Mouse (Mus musculus): ENCODE results near the gene Orai3. TPM values are rescaled to one million over a fixed set of nuclear protein-coding genes. Genes with fewer than 3 reads are reported as not detected.
"Not testable (repeated sequence)": the region's sequence is repeated elsewhere in the genome, so short reads cannot be mapped to it uniquely, and the experiment has no call there.

The Orai3 gene
- total RNA-seq (2021), result 10 to 100 TPM; 21.9 to 23.5 TPM
- polyA plus RNA-seq (2012; rRNA removed), result 27.5 and 31.7 TPM in 2 replicates
- long read RNA-seq, transcript Orai3-201 (2 exons, 1,996 nt), result major isoform, 23 of 26 reads
- long read RNA-seq, partial matches to known transcripts, result 0 of 26 reads
- long read RNA-seq, other reads (novel, unspliced or antisense), result 3 of 26 reads

DNA sequence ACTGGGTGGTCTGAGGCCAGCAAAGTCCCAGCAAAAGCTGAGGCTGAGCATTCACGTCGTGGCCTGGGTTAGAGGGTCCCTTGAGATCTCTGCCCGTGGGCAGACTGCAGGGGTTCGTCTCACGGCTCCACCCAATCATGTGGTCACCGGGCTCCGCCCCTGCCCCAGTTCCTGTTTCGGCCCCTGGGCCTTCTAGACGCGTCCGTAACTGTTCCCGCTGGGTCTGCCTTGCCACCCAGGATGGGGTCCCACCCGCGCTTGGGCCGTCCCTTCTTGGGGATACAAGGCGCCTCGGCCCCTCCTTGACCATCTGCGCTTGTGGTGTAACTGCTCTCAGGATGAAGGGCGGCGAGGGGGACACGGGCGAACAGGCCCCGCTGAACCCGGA lies at the start of gene Orai3:
Orai3 (plus strand) TSS at position 165 of the 388 bp plus-strand sequence.
- H3K9ac ChIP-seq (ENCODE audit: low read depth, low read length), result peak within 1 kb of the TSS; percentile 99
- intact Hi-C loops (cut with DNase I), result loop anchor here (5.0 to 10.0 kb wide), 2 partner anchors 182 to 255 kb away; partner anchors contain the start of genes Ccdc189, Gm42715, Rnf40 and Srcap
- under 1% methylated on average over 24 of the region's 24 CpGs for WGBS

DNA sequence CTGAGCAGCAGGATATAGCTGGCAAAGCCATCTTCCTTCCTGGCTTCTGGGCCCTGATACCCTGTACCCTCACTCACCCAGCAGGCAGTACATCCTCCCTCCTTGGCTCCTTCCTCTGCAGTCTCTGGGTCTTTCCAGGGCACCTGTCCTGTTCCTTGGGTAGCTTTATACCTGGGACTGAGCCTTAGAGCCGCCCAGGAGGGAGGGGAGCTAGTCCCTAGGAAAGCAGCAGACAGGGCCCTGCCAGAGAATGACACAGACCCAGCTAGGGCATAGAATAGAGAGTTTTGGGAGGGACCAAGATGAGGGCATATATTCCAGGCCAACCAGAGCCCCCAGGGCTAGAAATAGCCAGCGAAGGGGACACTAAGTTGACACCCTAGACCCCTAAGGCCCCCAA lies 44.1 kb upstream of the Orai3 start:
- Histone ChIP-seq H3K4me1 (ENCODE audit: control insufficient read depth, insufficient read depth, low read length) (no peaks in the 10 kb centered on the region), H3K4me3 (no peak overlapping the region), H3K9ac (ENCODE audit: low read depth, low read length) (no peak overlapping the region), H3K27ac (no peak overlapping the region), H3K79me2 (replicated peaks; ENCODE audit: control insufficient read depth, insufficient read depth, low read length) (no peaks in the 10 kb centered on the region), H3K27me3 (ENCODE audit: control insufficient read depth, insufficient read depth, low read length) (no peaks in the 10 kb centered on the region), H3K36me3 (ENCODE audit: control insufficient read depth, insufficient read depth, low read length) (no peaks in the 10 kb centered on the region)
- 38% methylated on average over 2 of the region's 2 CpGs for WGBS
- no peak for TF ChIP-seq POLR2A (IDR thresholded peaks at IDR 0.05; ENCODE audit: insufficient read depth, low read depth, low read length)
- TF ChIP-seq EP300 (IDR thresholded peaks at IDR 0.05; ENCODE audit: insufficient read depth, low read depth, low read length), result no peak
- TF ChIP-seq CTCF (IDR thresholded peaks at IDR 0.05), result no peak
- intact Hi-C loops (cut with DNase I), result no loop called here
- DNase-seq, result no peak

More for the DNA sequence above, at the start of gene Orai3:
- Histone ChIP-seq H3K27ac (peak within 1 kb of the TSS; percentile 93), H3K79me2 (replicated peaks; ENCODE audit: control insufficient read depth, insufficient read depth, low read length) (no peaks in the 10 kb centered on the region), H3K4me1 (ENCODE audit: control insufficient read depth, insufficient read depth, low read length) (peaks cover 4% of the 10 kb centered on the region; the same call in 1 of the 2 replicates), H3K4me3 (peak within 1 kb of the TSS; percentile 93), H3K36me3 (ENCODE audit: control insufficient read depth, insufficient read depth, low read length) (no peaks in the 10 kb centered on the region), H3K27me3 (ENCODE audit: control insufficient read depth, insufficient read depth, low read length) (no peaks in the 10 kb centered on the region)
- TF ChIP-seq POLR2A (IDR thresholded peaks at IDR 0.05; ENCODE audit: insufficient read depth, low read depth, low read length) (peak; percentile 98), EP300 (IDR thresholded peaks at IDR 0.05; ENCODE audit: insufficient read depth, low read depth, low read length) (no peak)
- DNase-seq, result peak; percentile 93 to 94

DNA sequence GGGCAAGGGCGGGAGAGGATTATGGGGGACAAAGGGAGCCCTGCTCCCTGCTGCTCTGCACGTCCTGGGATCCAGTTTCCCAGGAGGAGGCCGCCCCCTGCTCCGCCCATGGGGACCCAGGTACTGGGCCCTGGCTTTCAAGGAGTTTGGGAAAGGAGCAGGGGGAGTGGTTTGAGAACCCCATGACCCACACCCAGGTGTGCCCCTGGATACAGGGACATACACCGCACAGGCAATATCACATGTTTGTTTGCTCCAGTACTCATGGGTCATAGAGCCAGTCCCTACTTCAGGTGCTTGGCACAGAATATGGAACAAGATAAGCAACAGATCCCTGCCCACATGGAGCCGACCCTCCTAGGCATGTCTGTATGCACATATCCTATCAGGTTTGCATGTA lies 43.7 kb upstream of the Orai3 start:
- Histone ChIP-seq H3K79me2 (replicated peaks; ENCODE audit: control insufficient read depth, insufficient read depth, low read length) (no peaks in the 10 kb centered on the region), H3K36me3 (ENCODE audit: control insufficient read depth, insufficient read depth, low read length) (no peaks in the 10 kb centered on the region), H3K4me1 (ENCODE audit: control insufficient read depth, insufficient read depth, low read length) (no peaks in the 10 kb centered on the region), H3K4me3 (no peak overlapping the region), H3K27me3 (ENCODE audit: control insufficient read depth, insufficient read depth, low read length) (no peaks in the 10 kb centered on the region), H3K9ac (ENCODE audit: low read depth, low read length) (no peak overlapping the region), H3K27ac (no peak overlapping the region)
- intact Hi-C loops (cut with DNase I), result no loop called here
- TF ChIP-seq POLR2A (IDR thresholded peaks at IDR 0.05; ENCODE audit: insufficient read depth, low read depth, low read length), result no peak
- TF ChIP-seq EP300 (IDR thresholded peaks at IDR 0.05; ENCODE audit: insufficient read depth, low read depth, low read length), result no peak
- no peak for TF ChIP-seq CTCF (IDR thresholded peaks at IDR 0.05)
- DNase-seq, result no peak
- 69% methylated on average over 6 of the region's 6 CpGs for WGBS

DNA sequence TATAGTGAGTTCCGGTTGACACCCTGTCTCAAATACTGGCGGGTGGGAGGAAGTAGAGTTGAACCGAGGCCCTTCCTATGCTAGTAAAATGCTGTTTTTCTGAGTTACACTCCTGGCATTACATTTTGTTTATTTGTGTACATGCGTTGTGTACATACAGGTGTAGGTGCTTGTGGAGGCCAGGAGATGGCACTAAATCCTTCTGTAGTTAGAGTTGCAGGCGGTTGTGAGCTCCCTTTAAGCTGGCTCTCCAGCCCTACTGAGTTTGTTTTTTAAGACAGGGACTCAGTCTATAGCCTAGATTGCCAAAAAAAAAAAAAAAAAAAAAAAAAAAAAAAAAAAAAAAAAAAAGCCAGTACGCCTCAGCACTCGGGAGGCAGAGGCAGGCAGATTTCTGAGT lies 41.7 kb upstream of the Orai3 start:
- intact Hi-C loops (cut with DNase I), result no loop called here
- Histone ChIP-seq H3K79me2 (replicated peaks; ENCODE audit: control insufficient read depth, insufficient read depth, low read length) (no peaks in the 10 kb centered on the region), H3K27ac (no peak overlapping the region), H3K27me3 (ENCODE audit: control insufficient read depth, insufficient read depth, low read length) (no peaks in the 10 kb centered on the region), H3K9ac (ENCODE audit: low read depth, low read length) (no peak overlapping the region), H3K36me3 (ENCODE audit: control insufficient read depth, insufficient read depth, low read length) (no peaks in the 10 kb centered on the region), H3K4me1 (ENCODE audit: control insufficient read depth, insufficient read depth, low read length) (no peaks in the 10 kb centered on the region), H3K4me3 (no peak overlapping the region)
- 72% methylated on average over 7 of the region's 7 CpGs for WGBS
- DNase-seq, result no peak
- no peak for TF ChIP-seq CTCF (IDR thresholded peaks at IDR 0.05)
- no peak for TF ChIP-seq EP300 (IDR thresholded peaks at IDR 0.05; ENCODE audit: insufficient read depth, low read depth, low read length)
- TF ChIP-seq POLR2A (IDR thresholded peaks at IDR 0.05; ENCODE audit: insufficient read depth, low read depth, low read length), result no peak

DNA sequence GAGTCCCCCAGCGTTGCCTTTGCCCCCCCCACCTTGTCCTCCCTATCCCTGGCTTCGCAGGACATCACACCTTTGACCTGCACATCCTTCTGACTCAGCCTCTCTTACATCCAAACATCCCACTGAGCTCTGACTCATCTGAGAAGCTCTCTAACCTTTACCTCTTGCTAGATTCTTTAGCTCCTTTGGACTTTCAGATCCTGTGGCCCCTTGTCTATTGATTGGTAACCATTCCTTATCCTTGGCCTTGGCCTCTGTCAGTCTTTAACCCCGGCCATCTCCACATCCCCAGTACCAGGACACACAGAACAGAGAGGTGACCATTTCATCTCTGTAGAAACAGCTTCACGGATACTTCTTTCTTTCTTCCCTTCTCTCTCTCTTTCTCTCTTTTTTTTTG lies 39.4 kb upstream of the Orai3 start:
- 50% methylated on average over 4 of the region's 4 CpGs for WGBS
- intact Hi-C loops (cut with DNase I), result no loop called here

DNA sequence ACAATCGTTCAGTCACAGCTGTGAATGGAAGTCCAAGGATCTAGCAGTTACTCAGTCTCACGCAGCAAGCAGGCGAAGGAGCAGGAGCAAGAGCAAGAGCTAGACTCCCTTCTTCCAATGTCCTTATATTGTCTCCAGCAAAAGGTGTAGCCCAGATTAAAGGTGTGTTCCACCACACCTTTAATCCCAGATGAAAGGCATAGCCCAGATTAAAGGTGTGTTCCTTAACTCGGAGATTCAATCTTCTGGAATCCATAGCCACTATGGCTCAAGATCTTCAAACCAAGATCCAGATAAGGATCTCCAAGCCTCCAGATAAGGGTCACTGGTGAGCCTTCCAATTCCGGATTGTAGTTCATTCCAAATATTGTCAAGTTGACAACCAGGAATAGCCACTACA lies 37.5 kb upstream of the Orai3 start, which contains the start of gene Ctf2:
Ctf2 (minus strand) TSS at position 101 of the 400 bp plus-strand sequence.
- DNase-seq; H3K79me2 ChIP-seq (replicated peaks; ENCODE audit: control insufficient read depth, insufficient read depth, low read length); intact Hi-C loops (cut with DNase I); H3K4me3 ChIP-seq; H3K9ac ChIP-seq (ENCODE audit: low read depth, low read length); H3K4me1 ChIP-seq (ENCODE audit: control insufficient read depth, insufficient read depth, low read length); H3K27ac ChIP-seq; H3K36me3 ChIP-seq (ENCODE audit: control insufficient read depth, insufficient read depth, low read length); H3K27me3 ChIP-seq (ENCODE audit: control insufficient read depth, insufficient read depth, low read length): not testable (repeated sequence)
- 86% methylated on average over 1 of the region's 5 CpGs for WGBS

More for the DNA sequence above, 39.4 kb upstream of the Orai3 start:
- no peak for DNase-seq
- H3K36me3 ChIP-seq (ENCODE audit: control insufficient read depth, insufficient read depth, low read length), result no peaks in the 10 kb centered on the region
- no peaks in the 10 kb centered on the region for H3K4me1 ChIP-seq (ENCODE audit: control insufficient read depth, insufficient read depth, low read length)
- TF ChIP-seq CTCF (IDR thresholded peaks at IDR 0.05) (no peak), POLR2A (IDR thresholded peaks at IDR 0.05; ENCODE audit: insufficient read depth, low read depth, low read length) (no peak), EP300 (IDR thresholded peaks at IDR 0.05; ENCODE audit: insufficient read depth, low read depth, low read length) (no peak)
- no peak overlapping the region for H3K27ac ChIP-seq
- H3K27me3 ChIP-seq (ENCODE audit: control insufficient read depth, insufficient read depth, low read length), result no peaks in the 10 kb centered on the region
- no peak overlapping the region for H3K4me3 ChIP-seq
- H3K9ac ChIP-seq (ENCODE audit: low read depth, low read length), result no peak overlapping the region
- no peaks in the 10 kb centered on the region for H3K79me2 ChIP-seq (replicated peaks; ENCODE audit: control insufficient read depth, insufficient read depth, low read length)

All from heart, adult 2 months (tissue).